Mouse (Mus musculus): Measurements from ENCODE around the gene Rnf215. TPM values are rescaled to one million over a fixed set of nuclear protein-coding genes. Genes with fewer than 3 reads are reported as not detected.
A peak's percentile ranks its signal among the peaks of the same experiment; 100 is the strongest.

The Rnf215 gene
- polyA plus RNA-seq, 1 experiment from 2014 or later, result 52.6 TPM

DNA sequence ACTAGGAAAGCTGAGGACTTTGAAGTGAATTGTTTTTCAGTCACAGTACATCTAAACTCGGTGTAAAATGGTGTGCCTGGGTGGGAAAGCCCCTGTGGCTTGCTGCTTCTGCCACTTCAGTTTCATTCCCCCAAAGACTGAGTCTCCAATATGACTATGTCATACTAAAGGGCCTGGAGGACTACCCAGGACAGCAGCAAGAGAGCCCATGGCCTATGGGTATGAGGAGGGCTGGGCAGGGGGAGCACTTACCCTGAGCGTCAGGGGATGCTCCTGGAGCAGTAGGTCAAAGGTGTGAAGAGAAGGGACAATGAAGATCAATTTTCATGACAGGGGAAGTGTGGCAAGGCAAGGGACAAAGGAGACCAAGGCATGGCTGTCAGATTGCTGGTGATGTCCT is 4.0 kb downstream of the Rnf215 start:
- WGBS, result 80% methylated on average over 2 of the region's 2 CpGs
- H3K36me3 ChIP-seq (ENCODE audit: control insufficient read depth, insufficient read depth), result peaks cover 10% of the 10 kb centered on the region
- H3K4me3 ChIP-seq (replicated peaks; ENCODE audit: low read length), result no peak overlapping the region
- no peak overlapping the region for H3K27ac ChIP-seq (ENCODE audit: low read length)
- peaks cover 22% of the 10 kb centered on the region for H3K4me1 ChIP-seq (replicated peaks; ENCODE audit: control insufficient read depth, insufficient read depth, low read length)
- no peak for ATAC-seq
- no peaks in the 10 kb centered on the region for H3K27me3 ChIP-seq (replicated peaks; ENCODE audit: control insufficient read depth, insufficient read depth, low read length)
- no peaks in the 10 kb centered on the region for H3K9me3 ChIP-seq (ENCODE audit: control insufficient read depth, low read length)
- H3K4me2 ChIP-seq (ENCODE audit: low read length), result no peak overlapping the region
- H3K9ac ChIP-seq (replicated peaks; ENCODE audit: low read depth, low read length), result no peak overlapping the region

DNA sequence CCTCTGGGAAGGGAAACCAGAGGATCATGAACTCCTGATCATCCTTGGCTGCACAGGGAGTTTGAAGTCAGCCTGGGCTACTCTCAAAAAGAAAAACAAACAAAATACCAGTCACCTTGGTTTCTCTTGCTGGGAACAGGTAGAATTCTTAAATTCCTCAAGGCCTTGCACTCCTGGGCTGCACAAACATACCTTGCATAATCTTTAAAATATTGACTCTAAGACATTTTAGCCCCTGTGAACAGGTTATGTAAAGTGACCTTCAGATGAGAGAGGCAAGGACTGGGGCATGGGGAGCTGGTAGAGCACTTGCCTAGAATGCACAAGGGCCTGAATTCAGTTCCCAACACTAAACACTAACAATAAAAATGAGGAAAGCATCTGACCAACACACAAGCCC is 6.5 kb downstream of the Rnf215 start:
- peaks cover 10% of the 10 kb centered on the region for H3K36me3 ChIP-seq (ENCODE audit: control insufficient read depth, insufficient read depth)

DNA sequence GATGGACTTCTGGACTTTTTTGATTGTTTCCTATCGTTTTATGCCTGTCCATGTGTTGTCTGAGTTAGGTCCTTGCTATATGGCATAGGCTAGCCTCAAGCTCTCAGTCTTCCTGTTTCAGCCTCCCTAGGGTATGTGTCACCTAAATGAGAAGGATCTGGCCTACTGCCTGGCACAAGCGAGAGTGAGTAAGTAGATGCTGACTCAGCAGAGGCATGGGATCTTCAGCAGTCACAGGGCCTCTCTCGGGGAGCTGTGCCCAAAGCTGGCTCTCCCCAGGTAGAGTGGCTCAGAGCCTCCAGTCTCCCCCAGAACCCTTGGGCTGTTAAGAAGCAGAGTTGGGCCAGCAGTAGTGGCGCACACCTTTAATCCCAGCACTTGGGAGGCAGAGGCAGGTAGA is 7.3 kb downstream of the Rnf215 start:
- Histone ChIP-seq H3K4me2 (ENCODE audit: low read length) (no peak overlapping the region), H3K9ac (replicated peaks; ENCODE audit: low read depth, low read length) (no peak overlapping the region), H3K36me3 (ENCODE audit: control insufficient read depth, insufficient read depth) (peaks cover 10% of the 10 kb centered on the region), H3K9me3 (ENCODE audit: control insufficient read depth, low read length) (no peaks in the 10 kb centered on the region), H3K27ac (ENCODE audit: low read length) (no peak overlapping the region), H3K4me1 (replicated peaks; ENCODE audit: control insufficient read depth, insufficient read depth, low read length) (peaks cover under 1% of the 10 kb centered on the region; the same call in 1 of the 2 replicates), H3K4me3 (replicated peaks; ENCODE audit: low read length) (no peak overlapping the region), H3K27me3 (replicated peaks; ENCODE audit: control insufficient read depth, insufficient read depth, low read length) (no peaks in the 10 kb centered on the region)
- WGBS, result 91% methylated on average over 4 of the region's 4 CpGs
- ATAC-seq, result no peak

More for the DNA sequence above, 6.5 kb downstream of the Rnf215 start:
- ATAC-seq, result no peak
- H3K27ac ChIP-seq (ENCODE audit: low read length), result no peak overlapping the region
- no peak overlapping the region for H3K9ac ChIP-seq (replicated peaks; ENCODE audit: low read depth, low read length)
- H3K4me3 ChIP-seq (replicated peaks; ENCODE audit: low read length), result no peak overlapping the region
- H3K27me3 ChIP-seq (replicated peaks; ENCODE audit: control insufficient read depth, insufficient read depth, low read length), result no peaks in the 10 kb centered on the region
- no peak overlapping the region for H3K4me2 ChIP-seq (ENCODE audit: low read length)
- H3K4me1 ChIP-seq (replicated peaks; ENCODE audit: control insufficient read depth, insufficient read depth, low read length), result peaks cover 9% of the 10 kb centered on the region
- H3K9me3 ChIP-seq (ENCODE audit: control insufficient read depth, low read length), result no peaks in the 10 kb centered on the region

DNA sequence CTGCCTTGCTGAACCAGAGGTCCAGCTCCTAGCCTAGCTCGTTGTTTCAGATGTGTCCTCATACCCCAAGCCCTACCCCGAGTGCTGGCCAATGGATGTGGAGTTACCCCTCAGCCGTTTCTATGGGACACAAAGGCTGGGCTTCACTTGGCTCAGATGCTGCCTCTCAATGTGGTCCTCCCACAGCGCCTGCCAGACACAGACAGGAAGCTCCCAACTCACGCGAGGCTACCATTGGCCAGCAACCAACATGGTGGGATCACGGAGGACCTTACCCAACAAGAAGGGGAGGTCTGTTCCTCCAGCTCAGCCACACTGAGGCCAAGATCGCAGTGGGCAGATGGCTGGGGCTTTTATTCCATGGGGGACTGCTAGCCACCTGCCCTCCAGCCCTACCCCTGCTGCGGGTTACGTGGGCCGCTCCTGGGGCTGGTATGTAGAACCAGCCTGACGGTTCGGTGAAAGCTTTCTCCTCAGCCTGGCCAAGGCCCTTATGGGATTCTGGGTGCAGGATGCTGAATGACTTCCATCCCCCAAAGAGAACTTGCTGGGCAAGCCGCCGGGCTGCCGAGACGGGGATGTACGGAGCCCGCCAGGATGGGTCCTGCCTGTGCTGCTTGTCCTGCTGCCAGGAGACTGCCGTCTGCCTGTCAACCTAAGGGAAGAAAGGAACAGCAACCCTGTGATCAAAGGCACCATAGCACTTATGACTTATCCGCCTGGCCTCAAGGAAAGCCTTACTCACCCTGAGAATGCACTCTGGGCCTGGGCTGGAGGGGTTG is 8.5 kb downstream of the Rnf215 start:
- no peak overlapping the region for H3K4me3 ChIP-seq (replicated peaks; ENCODE audit: low read length)
- no peak overlapping the region for H3K4me2 ChIP-seq (ENCODE audit: low read length)
- H3K27me3 ChIP-seq (replicated peaks; ENCODE audit: control insufficient read depth, insufficient read depth, low read length), result no peaks in the 10 kb centered on the region
- H3K27ac ChIP-seq (ENCODE audit: low read length), result no peak overlapping the region
- peak; percentile 38; the same call in 1 of the 2 replicates for ATAC-seq
- no peaks in the 10 kb centered on the region for H3K4me1 ChIP-seq (replicated peaks; ENCODE audit: control insufficient read depth, insufficient read depth, low read length)
- no peak overlapping the region for H3K9ac ChIP-seq (replicated peaks; ENCODE audit: low read depth, low read length)
- no peaks in the 10 kb centered on the region for H3K9me3 ChIP-seq (ENCODE audit: control insufficient read depth, low read length)
- peaks cover 10% of the 10 kb centered on the region for H3K36me3 ChIP-seq (ENCODE audit: control insufficient read depth, insufficient read depth)
- WGBS, result 87% methylated on average over 21 of the region's 21 CpGs

DNA sequence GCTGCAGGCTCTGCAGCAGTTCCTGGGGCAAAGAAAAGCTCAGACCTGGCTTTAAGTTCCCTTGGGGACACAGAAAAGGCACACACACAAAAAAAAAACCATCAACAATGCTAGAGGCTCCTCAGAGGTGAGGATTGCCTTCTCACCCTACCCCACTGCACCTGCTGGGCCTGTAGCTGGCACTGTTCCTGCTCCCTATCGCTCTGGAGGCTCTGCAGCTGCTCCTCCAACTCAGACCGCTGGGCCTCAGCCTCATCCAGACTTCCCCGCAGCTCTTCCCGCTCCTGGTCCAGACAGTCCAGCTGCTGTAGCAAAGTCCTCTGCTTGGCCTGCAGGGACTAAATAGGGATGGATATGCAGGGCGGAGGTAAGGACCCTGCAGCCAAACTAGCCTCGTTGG is 11.4 kb downstream of the Rnf215 start:
- Histone ChIP-seq H3K36me3 (ENCODE audit: control insufficient read depth, insufficient read depth) (peaks cover 5% of the 10 kb centered on the region), H3K4me1 (replicated peaks; ENCODE audit: control insufficient read depth, insufficient read depth, low read length) (no peaks in the 10 kb centered on the region), H3K4me2 (ENCODE audit: low read length) (no peak overlapping the region), H3K9me3 (ENCODE audit: control insufficient read depth, low read length) (no peaks in the 10 kb centered on the region), H3K9ac (replicated peaks; ENCODE audit: low read depth, low read length) (no peak overlapping the region), H3K27me3 (replicated peaks; ENCODE audit: control insufficient read depth, insufficient read depth, low read length) (no peaks in the 10 kb centered on the region), H3K27ac (ENCODE audit: low read length) (no peak overlapping the region), H3K4me3 (replicated peaks; ENCODE audit: low read length) (no peak overlapping the region)
- ATAC-seq, result no peak
- 69% methylated on average over 6 of the region's 6 CpGs for WGBS

DNA sequence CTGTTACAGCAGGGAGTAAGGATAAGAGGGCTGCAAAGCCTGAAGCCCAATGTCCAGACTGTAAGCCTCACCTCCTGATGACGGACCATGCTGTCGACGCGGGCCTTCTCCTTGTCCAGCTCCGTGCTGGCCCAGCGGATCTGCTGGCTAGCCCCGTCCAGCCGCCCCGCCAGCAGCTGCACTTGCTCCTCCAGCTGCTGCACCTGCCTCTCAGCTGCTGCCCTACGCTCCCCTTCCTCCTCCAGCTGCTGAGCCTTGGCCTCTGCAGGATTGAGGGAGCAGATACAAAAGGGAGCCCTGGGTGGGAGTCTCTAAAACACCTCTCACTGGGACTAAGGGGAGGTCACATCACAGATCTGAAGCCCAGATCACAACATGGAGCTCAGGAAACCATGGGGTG is 12.1 kb downstream of the Rnf215 start:
- Histone ChIP-seq H3K27me3 (replicated peaks; ENCODE audit: control insufficient read depth, insufficient read depth, low read length) (no peaks in the 10 kb centered on the region), H3K4me1 (replicated peaks; ENCODE audit: control insufficient read depth, insufficient read depth, low read length) (no peaks in the 10 kb centered on the region), H3K4me2 (ENCODE audit: low read length) (no peak overlapping the region), H3K4me3 (replicated peaks; ENCODE audit: low read length) (no peak overlapping the region), H3K36me3 (ENCODE audit: control insufficient read depth, insufficient read depth) (peaks cover 3% of the 10 kb centered on the region), H3K9me3 (ENCODE audit: control insufficient read depth, low read length) (no peaks in the 10 kb centered on the region), H3K9ac (replicated peaks; ENCODE audit: low read depth, low read length) (no peak overlapping the region), H3K27ac (ENCODE audit: low read length) (no peak overlapping the region)
- ATAC-seq, result no peak
- WGBS, result 82% methylated on average over 10 of the region's 10 CpGs

DNA sequence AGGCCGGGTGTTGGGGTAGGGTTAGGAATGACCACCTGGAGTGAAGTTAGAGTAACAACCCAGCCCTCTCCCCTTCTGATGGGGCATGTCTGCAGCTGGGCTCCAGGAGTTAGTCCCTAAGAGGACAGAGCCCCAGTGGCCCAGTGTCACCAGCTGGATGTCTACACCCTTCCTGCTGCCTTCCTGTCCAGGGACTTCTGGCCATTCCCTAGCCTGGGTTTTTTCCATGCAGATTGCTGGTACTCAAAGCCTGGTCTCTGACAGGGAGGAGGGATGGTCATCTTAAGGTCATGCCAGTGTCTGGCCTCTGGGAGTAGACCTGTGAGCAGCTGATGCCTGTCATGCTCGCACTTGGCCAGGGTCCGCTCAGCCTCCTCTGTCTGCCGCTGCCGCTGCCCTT is 13.1 kb downstream of the Rnf215 start:
- Histone ChIP-seq H3K27ac (ENCODE audit: low read length) (no peak overlapping the region), H3K27me3 (replicated peaks; ENCODE audit: control insufficient read depth, insufficient read depth, low read length) (no peaks in the 10 kb centered on the region), H3K4me1 (replicated peaks; ENCODE audit: control insufficient read depth, insufficient read depth, low read length) (no peaks in the 10 kb centered on the region), H3K36me3 (ENCODE audit: control insufficient read depth, insufficient read depth) (no peaks in the 10 kb centered on the region; the same call in 1 of the 2 replicates), H3K4me2 (ENCODE audit: low read length) (no peak overlapping the region), H3K9me3 (ENCODE audit: control insufficient read depth, low read length) (no peaks in the 10 kb centered on the region), H3K4me3 (replicated peaks; ENCODE audit: low read length) (no peak overlapping the region), H3K9ac (replicated peaks; ENCODE audit: low read depth, low read length) (no peak overlapping the region)
- no peak for ATAC-seq
- 91% methylated on average over 5 of the region's 5 CpGs for WGBS

DNA sequence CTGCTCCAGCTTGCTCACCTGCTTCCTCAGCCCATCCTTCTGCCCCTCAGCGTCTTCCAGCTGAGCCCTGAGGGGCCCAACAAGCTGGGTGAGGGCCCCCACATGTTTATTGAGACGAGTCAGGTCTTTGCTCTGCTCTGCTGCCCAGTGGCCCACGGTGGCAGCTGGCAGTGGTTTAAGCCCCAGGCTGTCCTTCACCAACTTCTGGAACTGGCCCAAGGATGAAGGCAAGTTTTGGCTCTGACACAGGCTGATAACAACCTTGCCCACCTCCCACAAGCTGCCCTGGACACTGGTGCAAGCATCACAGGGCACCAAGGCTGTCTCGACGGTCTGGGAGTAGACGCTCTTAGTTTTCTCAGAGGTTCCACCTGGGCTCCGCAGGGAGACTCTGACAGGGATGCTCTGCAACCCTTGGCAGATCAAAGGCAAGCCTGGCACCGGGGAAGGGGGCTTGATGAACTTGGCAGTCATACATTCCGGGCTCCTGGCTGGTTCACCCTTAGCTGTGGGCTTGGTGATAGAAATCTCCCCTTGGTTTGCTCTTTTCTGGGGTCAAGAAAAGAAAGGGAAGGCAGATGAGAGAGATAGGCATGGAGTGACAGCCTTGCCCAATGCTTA is 13.6 kb downstream of the Rnf215 start:
- Histone ChIP-seq H3K27ac (ENCODE audit: low read length) (no peak overlapping the region), H3K27me3 (replicated peaks; ENCODE audit: control insufficient read depth, insufficient read depth, low read length) (no peaks in the 10 kb centered on the region), H3K4me1 (replicated peaks; ENCODE audit: control insufficient read depth, insufficient read depth, low read length) (no peaks in the 10 kb centered on the region), H3K4me3 (replicated peaks; ENCODE audit: low read length) (no peak overlapping the region), H3K36me3 (ENCODE audit: control insufficient read depth, insufficient read depth) (no peaks in the 10 kb centered on the region), H3K9me3 (ENCODE audit: control insufficient read depth, low read length) (no peaks in the 10 kb centered on the region), H3K4me2 (ENCODE audit: low read length) (no peak overlapping the region), H3K9ac (replicated peaks; ENCODE audit: low read depth, low read length) (no peak overlapping the region)
- ATAC-seq, result no peak
- WGBS, result 81% methylated on average over 9 of the region's 9 CpGs

DNA sequence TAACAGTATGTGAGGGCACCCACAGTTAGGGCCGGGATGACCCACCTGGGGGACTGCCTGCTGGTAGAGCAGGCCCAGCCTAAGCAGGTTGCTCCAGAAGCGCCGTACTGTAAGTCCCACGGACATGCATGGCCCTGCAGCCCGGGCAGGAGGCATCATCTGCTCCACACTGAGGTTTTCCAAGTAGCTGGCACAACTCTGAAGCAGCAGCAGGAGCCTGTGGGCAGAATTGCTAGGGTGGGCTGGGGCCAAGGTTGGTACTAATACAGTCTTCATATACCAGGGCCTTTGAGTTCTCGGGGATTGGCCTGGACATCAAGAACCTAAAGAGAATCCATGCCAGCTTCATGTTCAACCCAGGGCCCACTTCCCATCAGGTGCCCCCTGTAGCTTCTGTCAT is 14.9 kb downstream of the Rnf215 start:
- H3K4me1 ChIP-seq (replicated peaks; ENCODE audit: control insufficient read depth, insufficient read depth, low read length), result no peaks in the 10 kb centered on the region
- no peak overlapping the region for H3K4me2 ChIP-seq (ENCODE audit: low read length)
- 85% methylated on average over 6 of the region's 6 CpGs for WGBS
- no peak overlapping the region for H3K27ac ChIP-seq (ENCODE audit: low read length)
- no peak overlapping the region for H3K4me3 ChIP-seq (replicated peaks; ENCODE audit: low read length)
- H3K9me3 ChIP-seq (ENCODE audit: control insufficient read depth, low read length), result no peaks in the 10 kb centered on the region
- H3K9ac ChIP-seq (replicated peaks; ENCODE audit: low read depth, low read length), result no peak overlapping the region
- H3K27me3 ChIP-seq (replicated peaks; ENCODE audit: control insufficient read depth, insufficient read depth, low read length), result no peaks in the 10 kb centered on the region
- no peaks in the 10 kb centered on the region for H3K36me3 ChIP-seq (ENCODE audit: control insufficient read depth, insufficient read depth)
- no peak for ATAC-seq

All from forebrain, embryonic 16.5 days (tissue).